9 mouse cellular contexts compared by ENCODE assay signal in the genomic region with DNA sequence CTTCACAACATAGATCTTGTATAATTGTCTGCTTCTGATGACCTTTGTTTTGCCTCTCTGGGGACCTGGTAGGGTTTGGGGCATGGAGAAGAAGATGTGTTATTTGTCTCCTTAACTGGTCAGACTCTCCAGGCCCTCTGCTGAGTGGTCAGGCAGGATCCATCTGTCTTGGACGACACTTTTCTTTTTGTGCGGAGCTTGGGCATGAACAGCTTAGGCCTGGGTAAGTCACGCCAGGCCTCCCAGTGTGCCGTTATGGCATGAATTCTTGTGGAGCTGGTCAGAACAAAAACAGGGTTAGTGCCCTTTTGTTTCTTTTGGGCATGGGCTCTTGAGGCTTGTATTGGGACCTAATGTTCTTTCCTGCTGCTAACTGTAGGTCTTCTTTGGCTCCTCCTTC.
A peak's percentile ranks its signal among the peaks of the same experiment; 100 is the strongest.
DNase-seq lines count a peak whose midpoint lies in the region; ATAC-seq and TF ChIP-seq lines count a peak whose summit lies in the region.
"Had no signal": no experiment of that assay in that cellular context is flagged by ENCODE, and none has a peak within 500 bp of the region (broad histone marks: within the 10 kb centered on the region; RNA-seq: fewer than 3 reads in every experiment).

No protein-coding gene starts in this region.

- no peak for ATAC-seq in midbrain, postnatal 0 days (ENCODE audit: low FRiP score)
- no peak for ATAC-seq in midbrain, embryonic 11.5 days (ENCODE audit: low FRiP score)

- peak overlapping the region; percentile 87 for H3K27ac ChIP-seq in gastrocnemius, adult 2 months
- 0 out of 2 replicates have a peak overlapping the region, but pooled peaks have one; percentile 52 for H3K27ac ChIP-seq in midbrain, postnatal 0 days (ENCODE audit: low read depth, low read length)
- no peak overlapping the region for H3K27ac ChIP-seq in midbrain, embryonic 11.5 days (ENCODE audit: low read depth, low read length)
- H3K27ac ChIP-seq in small intestine, adult 2 months (ENCODE audit: insufficient read depth, low read depth, low read length): peak overlapping the region; percentile 1; the same call in 1 of the 2 replicates

- no peaks in the 10 kb centered on the region for H3K36me3 ChIP-seq in midbrain, postnatal 0 days (ENCODE audit: insufficient read depth, low read length)
- no peaks in the 10 kb centered on the region for H3K36me3 ChIP-seq in midbrain, embryonic 11.5 days (ENCODE audit: control insufficient read depth, insufficient read depth, low read length)
- no peaks in the 10 kb centered on the region for H3K36me3 ChIP-seq in small intestine, adult 2 months (ENCODE audit: control insufficient read depth, insufficient read depth, low read length)
- H3K36me3 ChIP-seq: liver, embryonic 13.5 days had no signal

- H3K27me3 ChIP-seq in midbrain, postnatal 0 days (ENCODE audit: insufficient read depth, low read length): no peaks in the 10 kb centered on the region
- no peaks in the 10 kb centered on the region for H3K27me3 ChIP-seq in midbrain, embryonic 11.5 days (ENCODE audit: control insufficient read depth, insufficient read depth, low read length)
- no peaks in the 10 kb centered on the region for H3K27me3 ChIP-seq in small intestine, adult 2 months (ENCODE audit: control insufficient read depth, insufficient read depth, low read length)
- H3K27me3 ChIP-seq: liver, embryonic 13.5 days had no signal

- TF ChIP-seq CTCF in gastrocnemius, adult 2 months (IDR thresholded peaks at IDR 0.05): no peak
- TF ChIP-seq CTCF in midbrain, postnatal 0 days (IDR thresholded peaks at IDR 0.05): no peak
- no peak for TF ChIP-seq CTCF in small intestine, adult 2 months (IDR thresholded peaks at IDR 0.05; ENCODE audit: extremely low read depth, insufficient read length, insufficient replicate concordance, low read depth, low read length)

- H3K4me1 ChIP-seq in midbrain, postnatal 0 days (ENCODE audit: insufficient read depth, low read length): no peaks in the 10 kb centered on the region; the same call in 1 of the 2 replicates
- H3K4me1 ChIP-seq in midbrain, embryonic 11.5 days (ENCODE audit: control insufficient read depth, insufficient read depth, low read length): peaks cover 11% of the 10 kb centered on the region
- H3K4me1 ChIP-seq in small intestine, adult 2 months (ENCODE audit: control insufficient read depth, insufficient read depth, insufficient read length, low read length): peaks cover 4% of the 10 kb centered on the region

- TF ChIP-seq POLR2A in small intestine, adult 2 months (IDR thresholded peaks at IDR 0.05; ENCODE audit: low read depth, low read length): no peak

- no peak overlapping the region for H3K4me3 ChIP-seq in gastrocnemius, adult 2 months
- no peak overlapping the region for H3K4me3 ChIP-seq in midbrain, postnatal 0 days (ENCODE audit: low read depth, low read length)
- H3K4me3 ChIP-seq in midbrain, embryonic 11.5 days (ENCODE audit: low read depth, low read length): no peak overlapping the region
- no peak overlapping the region for H3K4me3 ChIP-seq in small intestine, adult 2 months (ENCODE audit: low read depth, low read length)
- H3K4me3 ChIP-seq: liver, embryonic 13.5 days had no signal

- intact Hi-C loops in gastrocnemius, adult 2 months (cut with DNase I): loop anchor here (5.0 kb wide), 1 partner anchor 32 kb away; no protein-coding TSS in a partner anchor
- intact Hi-C loops in heart, postnatal 10 days (cut with DNase I): no loop called here

- no peak overlapping the region; the same call in 1 of the 2 replicates for H3K9ac ChIP-seq in midbrain, postnatal 0 days (replicated peaks; ENCODE audit: low read length, poor library complexity, severe bottlenecking)
- no peak overlapping the region for H3K9ac ChIP-seq in midbrain, embryonic 11.5 days (ENCODE audit: low read length)
- H3K9ac ChIP-seq: liver, embryonic 13.5 days had no signal

- no peak for DNase-seq in gastrocnemius, adult 2 months
- no peak for DNase-seq in gastrocnemius, postnatal 25 days
- DNase-seq in midbrain, postnatal 0 days (ENCODE audit: low spot score): peak; percentile 14
- DNase-seq in midbrain, embryonic 11.5 days (ENCODE audit: low spot score, missing footprints): no peak
- peak; percentile 27 for DNase-seq in heart, postnatal 10 days
- DNase-seq in ovary, postnatal 14 days (ENCODE audit: low spot score): no peak
- DNase-seq in left cerebral cortex, adult 11 months (ENCODE audit: low spot score): no peak
- DNase-seq: liver, embryonic 13.5 days had no signal

- WGBS in midbrain, postnatal 0 days: 43% methylated on average over 4 of the region's 4 CpGs
- 57% methylated on average over 4 of the region's 4 CpGs for WGBS in midbrain, embryonic 11.5 days
- 86% methylated on average over 4 of the region's 4 CpGs for WGBS in small intestine, adult 2 months

- H3K4me2 ChIP-seq in midbrain, postnatal 0 days (ENCODE audit: low read depth, low read length, poor library complexity, severe bottlenecking): no peak overlapping the region
- H3K4me2 ChIP-seq in midbrain, embryonic 11.5 days: no peak overlapping the region
- H3K4me2 ChIP-seq: liver, embryonic 13.5 days had no signal

- no peaks in the 10 kb centered on the region for H3K9me3 ChIP-seq in midbrain, postnatal 0 days (ENCODE audit: low read length)
- no peaks in the 10 kb centered on the region for H3K9me3 ChIP-seq in midbrain, embryonic 11.5 days (ENCODE audit: control insufficient read depth, low read length)
- H3K9me3 ChIP-seq: liver, embryonic 13.5 days had no signal

Comparison
In these comparisons a context has a peak if more than half of its experiments do, and no peak if none do; other contexts are left out.
1. DNase-seq: peak in midbrain, postnatal 0 days (single experiment) and heart, postnatal 10 days (2 of 2); none in gastrocnemius, adult 2 months (single experiment), gastrocnemius, postnatal 25 days (single experiment), midbrain, embryonic 11.5 days (single experiment), ovary, postnatal 14 days (single experiment) and left cerebral cortex, adult 11 months (single experiment).